Mouse (Mus musculus) megakaryocyte, embryonic 14.5 days (primary cell): ENCODE measurements around the gene Bak1. TPM values are rescaled to one million over a fixed set of nuclear protein-coding genes. Genes with fewer than 3 reads are reported as not detected.
A peak's percentile ranks its signal among the peaks of the same experiment; 100 is the strongest.

Source experiments
- H3K27me3 ChIP-seq: replicated peaks from 2 replicates; pipeline ENCODE3; 2012; ENCODE audit warnings: inconsistent platforms
- H3K36me3 ChIP-seq: replicated peaks from 2 replicates; pipeline ENCODE3; 2012; ENCODE audit warnings: low read length, inconsistent platforms, mixed read lengths
- H3K4me1 ChIP-seq: 2 replicates; pipeline ENCODE4 v1.6.1; 2012; ENCODE audit warnings: inconsistent platforms
- H3K4me3 ChIP-seq: replicated peaks from 2 replicates; pipeline ENCODE3; 2012; ENCODE audit warnings: moderate library complexity, mild to moderate bottlenecking, inconsistent platforms
- H3K9me3 ChIP-seq: 2 replicates; pipeline ENCODE4 v1.6.1; 2012; ENCODE audit warnings: inconsistent platforms
- FLI1 ChIP-seq: IDR thresholded peaks from 2 replicates; pipeline ENCODE4 v1.6.1; 2012; ENCODE audit warnings: low read length, inconsistent platforms, mixed read lengths
- GATA1 ChIP-seq: IDR thresholded peaks from 3 replicates; pipeline ENCODE4 v1.6.1; 2012; ENCODE audit warnings: mixed read lengths, low read length, inconsistent platforms, borderline replicate concordance
- polyA plus RNA-seq: library from polyadenylated mRNA; stranded (reverse); fragments of >175 nt; gene quantifications from 2 replicates; pipeline ENCODE4 v1.2.3, GENCODE M21; 2012; ENCODE audit warnings: low replicate concordance; ENCODE audit not compliant: insufficient read depth

The Bak1 gene
- polyA plus RNA-seq, 1 experiment: 277 TPM

DNA sequence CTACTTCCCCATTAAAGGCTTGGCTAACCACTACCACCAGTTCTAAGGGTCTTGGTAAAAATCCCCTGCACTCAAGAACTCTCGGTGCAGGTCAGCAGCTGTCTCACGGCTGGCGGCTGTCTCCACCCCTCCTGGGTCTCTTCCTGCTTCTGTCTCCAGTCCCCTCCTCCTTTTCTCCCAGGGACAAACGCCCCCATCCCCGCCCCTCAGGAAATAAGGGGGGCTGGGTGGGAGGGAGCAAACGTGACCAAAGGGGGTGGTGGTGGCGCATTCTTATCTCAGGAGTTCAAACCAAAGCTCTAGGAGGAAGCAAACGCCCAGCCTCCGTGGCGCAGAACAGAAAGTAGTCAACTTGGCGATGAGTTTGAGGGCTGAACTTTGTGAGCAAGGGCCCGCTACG is 27.4 kb upstream of the Bak1 start:
- Histone ChIP-seq H3K9me3 (no peaks in the 10 kb centered on the region), H3K4me3 (peak overlapping the region; percentile 90), H3K4me1 (peaks cover 32% of the 10 kb centered on the region), H3K27me3 (peaks cover 58% of the 10 kb centered on the region), H3K36me3 (no peaks in the 10 kb centered on the region)
- TF ChIP-seq GATA1 (no peak), FLI1 (no peak)

DNA sequence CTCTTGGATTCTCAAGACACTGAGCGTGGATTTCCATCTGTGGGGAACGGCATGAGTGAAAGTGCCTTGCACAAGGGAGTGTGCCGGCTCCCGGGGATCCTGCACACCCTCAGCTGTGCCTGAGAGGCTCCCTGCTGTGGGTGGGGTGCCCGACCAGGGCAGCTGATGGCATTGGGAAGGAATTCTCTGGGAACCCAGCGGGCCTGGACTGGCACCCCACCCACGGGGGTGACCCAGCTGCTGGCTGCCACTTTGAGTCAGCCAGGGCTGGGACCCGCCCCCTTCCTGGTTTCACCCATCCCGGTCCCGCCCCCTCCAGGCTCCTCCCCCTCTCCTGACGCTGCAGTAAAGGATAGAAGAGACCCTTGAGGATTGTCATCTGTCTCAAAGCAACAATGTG is 22.7 kb upstream of the Bak1 start:
- H3K4me3 ChIP-seq: peak overlapping the region; percentile 86
- peaks cover 56% of the 10 kb centered on the region for H3K4me1 ChIP-seq
- H3K9me3 ChIP-seq: 0 out of 2 replicates have a peak, but pooled peaks cover 5% of the 10 kb centered on the region
- H3K27me3 ChIP-seq: peaks cover 12% of the 10 kb centered on the region
- no peaks in the 10 kb centered on the region for H3K36me3 ChIP-seq
- TF ChIP-seq FLI1 (no peak), GATA1 (no peak)

DNA sequence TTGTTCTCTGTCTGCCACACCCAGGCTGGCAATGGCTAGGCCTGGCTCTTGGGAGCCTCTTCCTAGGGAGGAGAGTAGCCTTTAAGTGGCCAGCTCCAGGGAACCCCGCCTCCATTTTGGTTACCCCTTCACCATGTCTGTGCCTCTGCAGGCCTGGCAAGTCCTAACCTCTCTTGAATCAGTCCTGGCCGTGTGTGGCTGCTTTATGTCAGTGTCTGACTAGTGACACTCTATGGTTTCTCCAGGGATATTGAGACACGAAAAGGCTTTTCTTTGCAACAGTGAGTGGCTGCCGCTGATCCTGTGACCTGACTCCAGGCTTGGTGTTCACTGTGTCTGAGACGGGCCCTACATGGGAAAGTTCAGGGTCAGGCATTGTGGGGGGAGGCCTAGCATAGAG is 22.0 kb upstream of the Bak1 start:
- Histone ChIP-seq H3K36me3 (no peaks in the 10 kb centered on the region), H3K4me1 (peaks cover 53% of the 10 kb centered on the region), H3K4me3 (no peak overlapping the region), H3K9me3 (0 out of 2 replicates have a peak, but pooled peaks cover 5% of the 10 kb centered on the region), H3K27me3 (peaks cover 8% of the 10 kb centered on the region)
- no peak for TF ChIP-seq GATA1
- no peak for TF ChIP-seq FLI1

DNA sequence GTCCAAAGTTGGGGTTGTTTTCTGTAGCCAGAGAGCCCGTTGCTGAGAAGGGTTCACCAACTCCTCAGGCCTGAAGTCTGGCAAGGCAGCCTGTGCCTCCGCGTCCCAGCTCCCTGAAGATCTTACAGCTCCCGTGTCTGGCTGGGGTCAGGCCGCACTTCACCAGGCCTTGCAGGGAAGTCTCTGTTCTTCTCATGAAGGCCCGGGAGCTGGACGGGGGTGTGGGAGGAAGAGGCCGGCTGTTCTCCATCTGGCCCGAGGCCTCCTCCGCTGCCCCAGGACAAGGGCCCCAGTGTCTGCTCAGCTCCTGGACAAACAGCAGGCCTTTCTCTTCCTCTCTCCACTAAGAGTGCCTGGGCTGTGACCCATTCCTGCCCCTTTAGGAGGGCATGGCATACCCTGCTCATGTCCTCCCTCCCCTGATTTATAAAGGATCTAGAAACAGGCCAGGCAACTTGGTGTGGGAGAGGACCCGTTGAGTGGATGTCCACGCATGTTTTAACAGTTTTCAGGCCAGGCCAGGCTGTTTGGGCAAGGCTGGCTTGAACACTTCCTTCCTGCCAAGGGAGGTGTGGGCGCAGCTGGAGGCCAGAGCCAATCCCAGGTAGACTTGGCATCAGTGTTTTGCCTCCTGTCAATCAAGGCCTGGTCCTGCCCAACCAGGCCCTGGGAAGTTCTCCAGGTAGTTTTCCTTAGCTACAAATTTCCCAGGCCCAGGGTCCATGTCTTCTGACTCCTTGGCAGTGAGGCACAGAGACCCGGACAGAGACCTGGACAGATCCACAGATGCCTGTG is 19.8 kb upstream of the Bak1 start:
- no peak for TF ChIP-seq GATA1
- TF ChIP-seq FLI1: no peak
- peaks cover 54% of the 10 kb centered on the region for H3K4me1 ChIP-seq
- H3K36me3 ChIP-seq: no peaks in the 10 kb centered on the region

DNA sequence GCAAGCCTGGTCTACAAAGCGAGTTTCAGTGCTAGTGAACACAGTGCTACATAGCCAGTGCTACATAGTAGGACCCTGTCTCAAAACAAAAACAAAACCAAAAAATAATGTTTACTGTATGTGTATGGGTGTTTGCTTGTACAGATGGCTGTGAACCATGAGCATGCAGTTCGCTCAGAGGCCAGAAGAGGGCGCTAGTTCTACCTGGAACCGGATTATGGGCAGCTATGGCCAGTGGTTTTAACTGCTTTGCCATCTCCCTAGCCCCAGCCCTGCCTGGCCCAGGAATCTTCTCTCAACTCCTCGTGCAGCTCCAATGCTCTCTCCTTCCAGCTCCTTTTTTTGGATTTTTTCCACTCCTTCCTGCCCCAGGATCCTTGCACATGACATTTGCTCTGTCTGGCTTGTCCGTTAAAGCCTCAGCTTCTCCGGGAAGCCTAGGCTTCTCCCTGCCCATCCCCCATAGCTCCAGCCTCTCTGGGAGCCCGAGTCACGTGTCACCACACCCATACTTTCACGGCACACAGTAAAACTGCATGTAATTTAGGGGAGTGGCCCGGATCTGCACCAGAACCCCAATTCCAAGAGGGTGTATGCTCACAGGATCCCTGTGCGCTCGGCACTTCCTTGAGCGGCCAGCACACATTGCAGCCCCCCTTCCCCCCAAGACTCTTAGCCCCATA is 19.1 kb upstream of the Bak1 start:
- H3K36me3 ChIP-seq: no peaks in the 10 kb centered on the region

More for the DNA sequence above, 19.8 kb upstream of the Bak1 start:
- Histone ChIP-seq H3K9me3 (0 out of 2 replicates have a peak, but pooled peaks cover 5% of the 10 kb centered on the region), H3K27me3 (peaks cover 14% of the 10 kb centered on the region), H3K4me3 (no peak overlapping the region)

DNA sequence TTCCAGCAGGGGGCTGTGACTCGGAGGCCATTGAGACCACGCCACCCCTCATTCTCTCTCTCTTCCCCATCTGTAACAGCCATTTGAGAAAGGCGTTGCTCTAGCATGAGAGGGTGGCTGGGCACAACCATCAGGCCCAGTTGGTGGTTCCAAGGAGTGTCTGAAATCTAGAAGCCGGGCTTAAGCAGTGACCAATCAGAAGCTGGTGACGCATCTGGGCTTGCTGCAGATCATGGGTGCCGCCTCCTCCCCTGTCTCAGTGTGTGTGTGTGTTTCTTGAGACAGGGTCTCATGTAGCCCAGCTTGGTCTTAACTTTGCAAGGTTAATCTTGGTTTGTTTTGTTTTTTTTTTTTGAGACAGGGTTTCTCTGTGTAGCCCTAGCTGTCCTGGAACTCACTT is 16.4 kb upstream of the Bak1 start:
- TF ChIP-seq GATA1: no peak
- TF ChIP-seq FLI1: no peak
- Histone ChIP-seq H3K4me1 (peaks cover 61% of the 10 kb centered on the region), H3K36me3 (no peaks in the 10 kb centered on the region), H3K27me3 (peaks cover 29% of the 10 kb centered on the region), H3K9me3 (0 out of 2 replicates have a peak, but pooled peaks cover 5% of the 10 kb centered on the region), H3K4me3 (no peak overlapping the region)

More for the DNA sequence above, 19.1 kb upstream of the Bak1 start:
- peaks cover 15% of the 10 kb centered on the region for H3K27me3 ChIP-seq
- TF ChIP-seq FLI1 (no peak), GATA1 (no peak)
- peaks cover 60% of the 10 kb centered on the region for H3K4me1 ChIP-seq
- H3K4me3 ChIP-seq: no peak overlapping the region
- H3K9me3 ChIP-seq: 0 out of 2 replicates have a peak, but pooled peaks cover 5% of the 10 kb centered on the region

DNA sequence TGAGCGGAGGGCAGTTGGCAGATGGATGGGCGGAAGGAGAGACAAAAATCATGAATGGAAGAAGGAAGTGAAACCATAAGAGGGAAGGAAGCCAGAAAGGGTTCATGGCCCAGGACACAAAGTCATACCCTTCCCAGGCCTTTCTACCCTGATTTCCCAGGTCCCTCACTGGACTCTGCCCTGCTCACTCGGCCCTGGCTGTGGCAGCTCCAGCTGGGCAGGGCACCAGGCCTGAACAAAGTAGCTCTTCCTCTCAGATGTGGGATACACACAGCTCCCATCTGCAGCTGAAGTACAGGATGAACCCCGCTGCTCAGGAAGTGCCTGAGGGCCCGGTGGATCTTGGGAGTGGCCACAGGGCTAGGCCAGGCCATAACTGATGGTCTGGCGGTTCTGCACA is 14.0 kb upstream of the Bak1 start:
- Histone ChIP-seq H3K36me3 (no peaks in the 10 kb centered on the region), H3K4me1 (peaks cover 70% of the 10 kb centered on the region), H3K4me3 (peak overlapping the region; percentile 16), H3K27me3 (peaks cover 43% of the 10 kb centered on the region), H3K9me3 (0 out of 2 replicates have a peak, but pooled peaks cover 3% of the 10 kb centered on the region)
- no peak for TF ChIP-seq FLI1
- TF ChIP-seq GATA1: no peak

DNA sequence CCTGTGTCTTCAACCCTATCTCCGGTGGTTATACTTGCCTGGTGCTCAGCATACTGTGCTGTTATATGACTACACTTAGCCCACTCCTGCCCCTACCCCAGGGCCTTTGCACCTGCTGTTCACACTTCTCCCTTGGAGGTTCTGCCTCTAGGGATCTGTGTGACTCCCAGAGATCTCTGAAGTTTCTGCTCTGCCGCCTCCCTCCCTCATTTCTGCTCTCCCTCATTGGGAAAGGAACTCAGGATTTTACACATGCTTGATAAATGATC is 12.9 kb upstream of the Bak1 start:
- peaks cover 48% of the 10 kb centered on the region for H3K27me3 ChIP-seq
- TF ChIP-seq GATA1: no peak
- no peak for TF ChIP-seq FLI1

DNA sequence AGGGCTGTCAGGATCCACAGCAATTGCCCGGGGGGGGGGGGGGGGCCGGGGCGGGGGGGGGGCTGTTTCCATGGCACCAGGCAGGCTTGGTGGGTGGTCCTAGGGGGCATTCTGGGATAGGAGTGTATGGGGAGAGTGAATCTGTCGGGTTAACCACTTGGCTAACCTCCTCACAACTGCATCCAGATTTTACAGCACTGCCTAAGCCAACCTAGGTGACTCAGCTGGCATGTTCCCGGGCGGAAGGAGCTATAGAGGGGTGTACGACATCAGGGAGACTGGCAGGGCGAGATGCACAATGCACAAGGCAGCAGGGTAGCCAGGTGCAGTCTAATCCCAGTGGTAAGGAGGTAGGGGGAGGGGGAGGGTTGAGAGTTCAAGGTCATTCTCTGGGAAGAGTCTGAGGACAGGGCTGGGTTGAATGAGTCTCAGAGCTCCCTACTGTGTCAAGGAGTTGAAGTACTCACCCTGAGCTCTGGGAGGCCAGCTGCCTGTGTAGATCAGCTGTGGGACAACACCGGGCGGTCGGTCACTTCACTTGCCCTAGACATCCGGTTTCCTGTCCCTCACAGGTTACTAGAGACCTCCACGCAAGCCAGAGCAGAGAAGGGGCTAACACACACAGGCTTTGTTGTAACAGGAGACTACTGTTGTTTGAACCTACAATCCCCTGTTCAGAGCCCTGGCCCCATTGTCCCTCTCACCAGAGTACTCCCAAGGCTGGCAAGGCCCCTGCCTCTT is 12.4 kb upstream of the Bak1 start:
- H3K4me1 ChIP-seq: peaks cover 64% of the 10 kb centered on the region
- H3K4me3 ChIP-seq: no peak overlapping the region
- TF ChIP-seq FLI1 (no peak), GATA1 (no peak)
- H3K9me3 ChIP-seq: no peaks in the 10 kb centered on the region
- H3K27me3 ChIP-seq: peaks cover 53% of the 10 kb centered on the region
- no peaks in the 10 kb centered on the region for H3K36me3 ChIP-seq

More for the DNA sequence above, 12.9 kb upstream of the Bak1 start:
- H3K36me3 ChIP-seq: no peaks in the 10 kb centered on the region
- H3K4me1 ChIP-seq: peaks cover 64% of the 10 kb centered on the region
- H3K4me3 ChIP-seq: no peak overlapping the region
- H3K9me3 ChIP-seq: no peaks in the 10 kb centered on the region
